Mouse (Mus musculus): ENCODE measurements around the gene Itih5. TPM values are rescaled to one million over a fixed set of nuclear protein-coding genes. Genes with fewer than 3 reads are reported as not detected.
A peak's percentile ranks its signal among the peaks of the same experiment; 100 is the strongest.

Itih5 gene
- polyA plus RNA-seq, 1 experiment from 2014 or later = 7.7 TPM

GRCm38 (mm10) chr2:10258312-10258711 lies 104.9 kb downstream of the Itih5 start:
- H3K27me3 ChIP-seq (ENCODE audit: control insufficient read depth, insufficient read depth, low read length) = no peaks in the 10 kb centered on the region
- no peak overlapping the region for H3K4me2 ChIP-seq (ENCODE audit: low read length)
- H3K4me3 ChIP-seq (replicated peaks; ENCODE audit: low read depth, low read length) = no peak overlapping the region
- H3K9ac ChIP-seq (replicated peaks; ENCODE audit: low read length) = no peak overlapping the region
- no peaks in the 10 kb centered on the region for H3K36me3 ChIP-seq (ENCODE audit: control insufficient read depth, insufficient read depth, low read length)
- ATAC-seq (ENCODE audit: low FRiP score, low TSS enrichment) (no peak), DNase-seq (no peak)
- H3K27ac ChIP-seq (replicated peaks; ENCODE audit: low read depth, low read length) = no peak overlapping the region
- 77% methylated on average over 5 of the region's 5 CpGs for WGBS
- H3K9me3 ChIP-seq (ENCODE audit: control insufficient read depth, low read length) = no peaks in the 10 kb centered on the region
- no peaks in the 10 kb centered on the region for H3K4me1 ChIP-seq (ENCODE audit: control insufficient read depth, insufficient read depth, low read length)

- Histone ChIP-seq H3K9me3 (ENCODE audit: control insufficient read depth, low read length) (no peaks in the 10 kb centered on the region), H3K27ac (replicated peaks; ENCODE audit: low read depth, low read length) (no peak overlapping the region), H3K9ac (replicated peaks; ENCODE audit: low read length) (no peak overlapping the region), H3K4me3 (replicated peaks; ENCODE audit: low read depth, low read length) (no peak overlapping the region), H3K27me3 (ENCODE audit: control insufficient read depth, insufficient read depth, low read length) (no peaks in the 10 kb centered on the region), H3K4me2 (ENCODE audit: low read length) (no peak overlapping the region), H3K4me1 (ENCODE audit: control insufficient read depth, insufficient read depth, low read length) (no peaks in the 10 kb centered on the region), H3K36me3 (ENCODE audit: control insufficient read depth, insufficient read depth, low read length) (no peaks in the 10 kb centered on the region)
- ATAC-seq (ENCODE audit: low FRiP score, low TSS enrichment) = no peak
- DNase-seq = no peak
- WGBS = 42% methylated on average over 5 of the region's 5 CpGs
Observed at GRCm38 (mm10) chr2:10260109-10260508, 106.7 kb downstream of the Itih5 start.

GRCm38 (mm10) chr2:10261337-10261736 lies 108.0 kb downstream of the Itih5 start:
- DNase-seq (no peak), ATAC-seq (ENCODE audit: low FRiP score, low TSS enrichment) (no peak)
- 86% methylated on average over 5 of the region's 5 CpGs for WGBS
- H3K4me1 ChIP-seq (ENCODE audit: control insufficient read depth, insufficient read depth, low read length) = no peaks in the 10 kb centered on the region
- no peak overlapping the region for H3K9ac ChIP-seq (replicated peaks; ENCODE audit: low read length)
- no peak overlapping the region for H3K4me3 ChIP-seq (replicated peaks; ENCODE audit: low read depth, low read length)
- no peak overlapping the region for H3K4me2 ChIP-seq (ENCODE audit: low read length)
- no peaks in the 10 kb centered on the region for H3K27me3 ChIP-seq (ENCODE audit: control insufficient read depth, insufficient read depth, low read length)
- no peak overlapping the region for H3K27ac ChIP-seq (replicated peaks; ENCODE audit: low read depth, low read length)
- no peaks in the 10 kb centered on the region for H3K9me3 ChIP-seq (ENCODE audit: control insufficient read depth, low read length)
- H3K36me3 ChIP-seq (ENCODE audit: control insufficient read depth, insufficient read depth, low read length) = no peaks in the 10 kb centered on the region

- H3K9me3 ChIP-seq (ENCODE audit: control insufficient read depth, low read length) = no peaks in the 10 kb centered on the region
- H3K4me1 ChIP-seq (ENCODE audit: control insufficient read depth, insufficient read depth, low read length) = no peaks in the 10 kb centered on the region
- WGBS = 17% methylated on average over 5 of the region's 5 CpGs
- no peak overlapping the region for H3K9ac ChIP-seq (replicated peaks; ENCODE audit: low read length)
- no peak for ATAC-seq (ENCODE audit: low FRiP score, low TSS enrichment)
- no peak overlapping the region for H3K4me3 ChIP-seq (replicated peaks; ENCODE audit: low read depth, low read length)
- H3K27ac ChIP-seq (replicated peaks; ENCODE audit: low read depth, low read length) = no peak overlapping the region
- no peaks in the 10 kb centered on the region for H3K27me3 ChIP-seq (ENCODE audit: control insufficient read depth, insufficient read depth, low read length)
- DNase-seq = no peak
- H3K36me3 ChIP-seq (ENCODE audit: control insufficient read depth, insufficient read depth, low read length) = no peaks in the 10 kb centered on the region
- H3K4me2 ChIP-seq (ENCODE audit: low read length) = no peak overlapping the region
Observed at GRCm38 (mm10) chr2:10262722-10263121, 109.4 kb downstream of the Itih5 start.

GRCm38 (mm10) chr2:10263909-10264489 lies 110.6 kb downstream of the Itih5 start:
- 61% methylated on average over 7 of the region's 7 CpGs for WGBS

GRCm38 (mm10) chr2:10265881-10266280 lies 112.5 kb downstream of the Itih5 start:
- Histone ChIP-seq H3K9ac (replicated peaks; ENCODE audit: low read length) (no peak overlapping the region), H3K9me3 (ENCODE audit: control insufficient read depth, low read length) (no peaks in the 10 kb centered on the region), H3K4me3 (replicated peaks; ENCODE audit: low read depth, low read length) (no peak overlapping the region), H3K4me2 (ENCODE audit: low read length) (no peak overlapping the region), H3K27ac (replicated peaks; ENCODE audit: low read depth, low read length) (no peak overlapping the region), H3K27me3 (ENCODE audit: control insufficient read depth, insufficient read depth, low read length) (no peaks in the 10 kb centered on the region), H3K36me3 (ENCODE audit: control insufficient read depth, insufficient read depth, low read length) (no peaks in the 10 kb centered on the region), H3K4me1 (ENCODE audit: control insufficient read depth, insufficient read depth, low read length) (no peaks in the 10 kb centered on the region)
- DNase-seq (no peak), ATAC-seq (ENCODE audit: low FRiP score, low TSS enrichment) (no peak)
- 85% methylated on average over 5 of the region's 5 CpGs for WGBS

More at GRCm38 (mm10) chr2:10263909-10264489, 110.6 kb downstream of the Itih5 start:
- Histone ChIP-seq H3K36me3 (ENCODE audit: control insufficient read depth, insufficient read depth, low read length) (no peaks in the 10 kb centered on the region), H3K27ac (replicated peaks; ENCODE audit: low read depth, low read length) (no peak overlapping the region), H3K4me2 (ENCODE audit: low read length) (no peak overlapping the region), H3K9me3 (ENCODE audit: control insufficient read depth, low read length) (no peaks in the 10 kb centered on the region), H3K4me1 (ENCODE audit: control insufficient read depth, insufficient read depth, low read length) (no peaks in the 10 kb centered on the region), H3K27me3 (ENCODE audit: control insufficient read depth, insufficient read depth, low read length) (no peaks in the 10 kb centered on the region), H3K9ac (replicated peaks; ENCODE audit: low read length) (no peak overlapping the region), H3K4me3 (replicated peaks; ENCODE audit: low read depth, low read length) (no peak overlapping the region)
- ATAC-seq (ENCODE audit: low FRiP score, low TSS enrichment) = no peak
- no peak for DNase-seq

- no peaks in the 10 kb centered on the region for H3K27me3 ChIP-seq (ENCODE audit: control insufficient read depth, insufficient read depth, low read length)
- ATAC-seq (ENCODE audit: low FRiP score, low TSS enrichment) (no peak), DNase-seq (no peak)
- H3K4me3 ChIP-seq (replicated peaks; ENCODE audit: low read depth, low read length) = no peak overlapping the region
- H3K4me2 ChIP-seq (ENCODE audit: low read length) = no peak overlapping the region
- H3K4me1 ChIP-seq (ENCODE audit: control insufficient read depth, insufficient read depth, low read length) = peaks cover 8% of the 10 kb centered on the region
- 71% methylated on average over 9 of the region's 9 CpGs for WGBS
- H3K36me3 ChIP-seq (ENCODE audit: control insufficient read depth, insufficient read depth, low read length) = no peaks in the 10 kb centered on the region
- no peak overlapping the region for H3K27ac ChIP-seq (replicated peaks; ENCODE audit: low read depth, low read length)
- H3K9me3 ChIP-seq (ENCODE audit: control insufficient read depth, low read length) = no peaks in the 10 kb centered on the region
- no peak overlapping the region for H3K9ac ChIP-seq (replicated peaks; ENCODE audit: low read length)
Observed at GRCm38 (mm10) chr2:10272604-10273115, 119.3 kb downstream of the Itih5 start.

GRCm38 (mm10) chr2:10273541-10274050 lies 120.2 kb downstream of the Itih5 start:
- H3K4me3 ChIP-seq (replicated peaks; ENCODE audit: low read depth, low read length) = no peak overlapping the region
- H3K4me2 ChIP-seq (ENCODE audit: low read length) = no peak overlapping the region
- H3K4me1 ChIP-seq (ENCODE audit: control insufficient read depth, insufficient read depth, low read length) = peaks cover 8% of the 10 kb centered on the region
- H3K36me3 ChIP-seq (ENCODE audit: control insufficient read depth, insufficient read depth, low read length) = no peaks in the 10 kb centered on the region
- no peak overlapping the region for H3K27ac ChIP-seq (replicated peaks; ENCODE audit: low read depth, low read length)
- 92% methylated on average over 3 of the region's 3 CpGs for WGBS
- ATAC-seq (ENCODE audit: low FRiP score, low TSS enrichment) (no peak), DNase-seq (no peak)
- H3K27me3 ChIP-seq (ENCODE audit: control insufficient read depth, insufficient read depth, low read length) = no peaks in the 10 kb centered on the region
- no peak overlapping the region for H3K9ac ChIP-seq (replicated peaks; ENCODE audit: low read length)
- H3K9me3 ChIP-seq (ENCODE audit: control insufficient read depth, low read length) = no peaks in the 10 kb centered on the region

- no peak overlapping the region for H3K4me3 ChIP-seq (replicated peaks; ENCODE audit: low read depth, low read length)
- H3K4me1 ChIP-seq (ENCODE audit: control insufficient read depth, insufficient read depth, low read length) = peaks cover 8% of the 10 kb centered on the region
- no peak overlapping the region for H3K27ac ChIP-seq (replicated peaks; ENCODE audit: low read depth, low read length)
- no peaks in the 10 kb centered on the region for H3K36me3 ChIP-seq (ENCODE audit: control insufficient read depth, insufficient read depth, low read length)
- ATAC-seq (ENCODE audit: low FRiP score, low TSS enrichment) (peak; percentile 80), DNase-seq (peak; percentile 90)
- WGBS = 40% methylated on average over 2 of the region's 2 CpGs
- no peaks in the 10 kb centered on the region for H3K9me3 ChIP-seq (ENCODE audit: control insufficient read depth, low read length)
- no peak overlapping the region for H3K4me2 ChIP-seq (ENCODE audit: low read length)
- no peaks in the 10 kb centered on the region for H3K27me3 ChIP-seq (ENCODE audit: control insufficient read depth, insufficient read depth, low read length)
- no peak overlapping the region for H3K9ac ChIP-seq (replicated peaks; ENCODE audit: low read length)
Observed at GRCm38 (mm10) chr2:10276194-10276593, 122.8 kb downstream of the Itih5 start.

Data from midbrain, embryonic 14.5 days (tissue).